Mouse (Mus musculus): ENCODE results near the gene Cacna1c.

DNA sequence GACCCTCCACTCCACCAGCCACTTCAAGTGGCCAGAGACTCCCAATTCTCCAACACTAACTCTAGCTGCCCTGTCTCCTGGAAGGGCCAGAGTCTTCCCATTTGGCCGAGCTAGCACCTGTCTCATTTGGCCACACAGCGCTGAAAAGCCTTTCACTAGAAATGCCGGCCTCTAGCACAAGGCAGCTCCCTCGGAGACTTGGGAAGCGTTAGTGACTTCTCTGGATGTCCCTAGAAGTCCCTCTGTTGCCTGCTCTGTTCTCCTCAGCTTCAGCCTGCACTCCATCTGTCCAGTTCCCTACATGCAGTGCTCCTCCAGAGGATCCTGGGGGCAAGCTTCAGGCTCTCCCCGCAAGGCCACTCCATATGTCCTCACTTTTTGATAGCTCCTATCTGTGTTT is 101.1 kb downstream of the Cacna1c start:
- TF ChIP-seq USF1 (IDR thresholded peaks at IDR 0.05; ENCODE audit: low read depth) (no peak), POLR2A (IDR thresholded peaks at IDR 0.05; ENCODE audit: insufficient read length, low read depth) (no peak), TCF12 (IDR thresholded peaks at IDR 0.05; ENCODE audit: insufficient read depth, poor library complexity, severe bottlenecking) (no peak), MAX (IDR thresholded peaks at IDR 0.05; ENCODE audit: low read depth) (no peak), TCF3 (IDR thresholded peaks at IDR 0.05; ENCODE audit: insufficient read length, low read depth) (no peak), E2F4 (IDR thresholded peaks at IDR 0.05; ENCODE audit: insufficient read depth) (no peak), REST (IDR thresholded peaks at IDR 0.05; ENCODE audit: insufficient read depth, insufficient read length) (no peak), MYOD1 (IDR thresholded peaks at IDR 0.05; ENCODE audit: control insufficient read depth in 1 of 3, insufficient read length in 2 of 3, low read depth in 2 of 3) (no peak), MYOG (IDR thresholded peaks at IDR 0.05; ENCODE audit: control insufficient read depth in 1 of 3, insufficient read depth in 1 of 3, insufficient read length in 2 of 3, low read depth in 2 of 3) (no peak)

Data from myocyte (in vitro differentiated cells).